Mouse (Mus musculus) neural tube, embryonic 13.5 days (tissue): ENCODE data around the gene Emb. TPM values are rescaled to one million over a fixed set of nuclear protein-coding genes. Genes with fewer than 3 reads are reported as not detected.
A peak's percentile ranks its signal among the peaks of the same experiment; 100 is the strongest.

Source experiments
- ATAC-seq: fragments of 200-750 bp; cut with Nextera tagmentation; 2 replicates; pipeline ENCODE4 v1.8.0; 2017; ENCODE audit warnings: low read depth, mild to moderate bottlenecking, moderate TSS enrichment, moderate library complexity
- H3K27ac ChIP-seq: fragments of 300-500 bp; sonication (generic); replicated peaks from 2 replicates; pipeline ENCODE4 v1.5.1; 2015; ENCODE audit warnings: moderate library complexity, mild to moderate bottlenecking, inconsistent platforms
- H3K27me3 ChIP-seq: fragments of 300-500 bp; sonication (generic); 2 replicates; pipeline ENCODE4 v1.6.1; 2015; ENCODE audit warnings: mild to moderate bottlenecking, inconsistent platforms
- H3K36me3 ChIP-seq: fragments of 300-500 bp; sonication (generic); 2 replicates; pipeline ENCODE4 v1.6.1; 2015; ENCODE audit warnings: mild to moderate bottlenecking, inconsistent platforms
- H3K4me1 ChIP-seq: fragments of 300-500 bp; sonication (generic); replicated peaks from 2 replicates; pipeline ENCODE4 v1.6.1; 2015; ENCODE audit warnings: inconsistent platforms
- H3K4me2 ChIP-seq: fragments of 300-500 bp; sonication (generic); 2 replicates; pipeline ENCODE4 v1.6.1; 2015; ENCODE audit warnings: inconsistent platforms, mild to moderate bottlenecking, moderate library complexity
- H3K4me3 ChIP-seq: fragments of 300-500 bp; sonication (generic); 2 replicates; pipeline ENCODE4 v1.5.1; 2015; ENCODE audit warnings: mild to moderate bottlenecking, inconsistent platforms
- H3K9ac ChIP-seq: fragments of 300-500 bp; sonication (generic); 2 replicates; pipeline ENCODE4 v1.6.1; 2015; ENCODE audit warnings: moderate library complexity, mild to moderate bottlenecking, inconsistent platforms
- H3K9me3 ChIP-seq: fragments of 300-500 bp; sonication (generic); 2 replicates; pipeline ENCODE4 v1.6.1; 2016; ENCODE audit warnings: inconsistent platforms
- WGBS: fragments of 180-500 bp; shearing (Covaris S2); methylation state at CpG from one replicate; pipeline ENCODE4 v1.1.7; 2015; 5-methylcytosine and 5-hydroxymethylcytosine counted together
- polyA plus RNA-seq: library from polyadenylated mRNA; unstranded; fragments of >200 nt; fragmentation: Nextera tagmentation; extraction: Ambion mirVana; gene quantifications from 2 replicates; pipeline ENCODE4 v1.2.1, GENCODE M21; 2015

Gene Emb
- polyA plus RNA-seq, 1 experiment from 2014 or later: 15.6 TPM

DNA sequence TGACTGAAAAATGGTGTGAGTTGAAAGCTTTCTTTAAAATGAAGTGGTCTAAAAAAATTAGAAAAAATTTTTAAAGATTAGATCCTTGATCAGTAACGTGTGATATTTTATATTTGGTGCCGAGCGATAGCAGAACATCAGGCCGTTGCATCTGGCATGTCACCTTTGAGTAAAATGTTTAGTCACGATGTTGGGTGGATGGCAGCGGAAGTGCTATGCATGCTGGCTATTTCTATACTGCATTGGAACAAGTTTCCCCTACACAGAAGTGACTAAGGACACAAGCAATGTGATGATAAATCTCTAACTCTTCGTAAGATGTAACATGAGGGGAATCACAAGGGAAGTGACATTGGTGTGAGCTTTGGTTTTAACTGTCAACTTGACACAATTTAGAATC is 3.7 kb upstream of the Emb start:
- 92% methylated on average over 7 of the region's 7 CpGs for WGBS

DNA sequence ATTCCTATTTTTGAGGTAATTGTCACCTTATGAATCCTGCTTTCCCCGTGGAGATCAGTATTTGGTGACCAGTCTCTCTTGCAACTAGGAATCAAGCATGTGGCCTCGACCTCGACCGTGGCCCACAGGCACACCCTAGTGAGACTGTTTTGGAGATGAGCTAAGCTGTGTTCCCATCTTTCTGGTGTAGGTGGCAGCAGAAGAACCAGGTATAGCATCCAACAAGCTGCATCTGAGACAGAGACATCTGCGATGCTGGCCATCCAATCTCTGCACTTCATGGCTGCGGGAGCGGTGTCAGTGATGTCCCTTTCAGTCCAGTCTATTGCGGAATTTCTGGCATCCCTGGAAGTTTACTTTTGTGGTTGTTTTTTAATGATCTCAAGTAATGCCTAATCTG is 2.3 kb upstream of the Emb start:
- H3K4me1 ChIP-seq: no peaks in the 10 kb centered on the region
- no peak overlapping the region for H3K27ac ChIP-seq
- no peak overlapping the region for H3K9ac ChIP-seq
- no peak for ATAC-seq
- no peaks in the 10 kb centered on the region for H3K9me3 ChIP-seq
- H3K36me3 ChIP-seq: no peaks in the 10 kb centered on the region
- H3K27me3 ChIP-seq: no peaks in the 10 kb centered on the region
- no peak overlapping the region for H3K4me2 ChIP-seq
- no peak overlapping the region for H3K4me3 ChIP-seq
- WGBS: 92% methylated on average over 8 of the region's 8 CpGs

More for the DNA sequence above, 3.7 kb upstream of the Emb start:
- no peak overlapping the region for H3K9ac ChIP-seq
- no peak overlapping the region for H3K4me3 ChIP-seq
- no peaks in the 10 kb centered on the region for H3K27me3 ChIP-seq
- no peaks in the 10 kb centered on the region for H3K9me3 ChIP-seq
- no peak for ATAC-seq
- H3K36me3 ChIP-seq: no peaks in the 10 kb centered on the region
- H3K4me2 ChIP-seq: no peak overlapping the region
- no peak overlapping the region for H3K27ac ChIP-seq
- no peaks in the 10 kb centered on the region for H3K4me1 ChIP-seq

DNA sequence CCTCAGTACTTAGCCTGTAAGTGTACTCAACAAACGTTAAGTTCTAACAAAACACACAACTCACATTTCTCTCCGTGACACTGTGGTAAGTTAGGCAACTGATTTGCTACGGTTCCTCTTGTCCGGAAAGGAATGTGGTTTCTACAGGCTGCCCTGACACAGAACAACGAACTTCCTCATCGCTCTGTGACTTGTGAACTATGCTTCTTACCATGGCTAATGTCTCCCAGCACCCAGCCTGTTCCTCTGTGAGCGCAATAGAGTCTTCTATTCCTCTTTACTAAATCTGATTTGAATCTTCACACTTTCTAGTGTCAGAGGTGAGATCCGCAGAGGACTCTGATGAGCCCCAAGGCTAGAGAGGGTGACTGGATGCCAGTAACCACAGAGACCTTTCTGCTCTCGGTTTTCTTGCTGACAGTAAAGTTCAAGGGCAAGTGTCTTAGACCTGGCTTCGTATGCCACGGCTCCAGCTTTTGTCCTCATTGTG is 3.1 kb downstream of the Emb start:
- Histone ChIP-seq H3K27ac (no peak overlapping the region), H3K4me3 (no peak overlapping the region), H3K9me3 (no peaks in the 10 kb centered on the region), H3K4me2 (no peak overlapping the region), H3K27me3 (no peaks in the 10 kb centered on the region), H3K36me3 (no peaks in the 10 kb centered on the region), H3K9ac (no peak overlapping the region), H3K4me1 (0 out of 2 replicates have a peak, but pooled peaks cover 3% of the 10 kb centered on the region)
- ATAC-seq: no peak
- WGBS: 45% methylated on average over 11 of the region's 11 CpGs

DNA sequence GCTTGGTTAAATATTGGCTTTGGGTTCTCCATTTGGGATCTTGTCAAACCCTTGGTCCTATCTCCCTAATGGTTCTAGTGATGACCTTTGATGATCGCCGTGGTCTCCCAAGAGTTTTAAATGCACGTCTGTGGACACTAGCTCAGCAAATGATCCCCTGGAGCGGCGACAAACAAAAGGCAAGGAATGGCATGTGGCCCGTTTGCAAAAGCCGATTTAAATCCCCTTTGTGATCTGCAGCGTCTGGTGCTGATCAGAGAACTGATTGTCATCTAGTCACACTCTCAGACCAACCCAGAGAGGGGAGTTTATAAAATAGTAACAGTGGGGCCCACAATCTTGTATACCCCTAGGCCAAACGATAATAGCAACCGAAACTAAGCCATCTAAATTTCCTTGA is 7.1 kb downstream of the Emb start:
- Histone ChIP-seq H3K4me2 (no peak overlapping the region), H3K4me1 (peaks cover 3% of the 10 kb centered on the region; the same call in 1 of the 2 replicates), H3K27ac (no peak overlapping the region), H3K36me3 (no peaks in the 10 kb centered on the region), H3K4me3 (no peak overlapping the region), H3K27me3 (no peaks in the 10 kb centered on the region), H3K9me3 (no peaks in the 10 kb centered on the region), H3K9ac (no peak overlapping the region)
- ATAC-seq: no peak
- WGBS: 9% methylated on average over 10 of the region's 10 CpGs

DNA sequence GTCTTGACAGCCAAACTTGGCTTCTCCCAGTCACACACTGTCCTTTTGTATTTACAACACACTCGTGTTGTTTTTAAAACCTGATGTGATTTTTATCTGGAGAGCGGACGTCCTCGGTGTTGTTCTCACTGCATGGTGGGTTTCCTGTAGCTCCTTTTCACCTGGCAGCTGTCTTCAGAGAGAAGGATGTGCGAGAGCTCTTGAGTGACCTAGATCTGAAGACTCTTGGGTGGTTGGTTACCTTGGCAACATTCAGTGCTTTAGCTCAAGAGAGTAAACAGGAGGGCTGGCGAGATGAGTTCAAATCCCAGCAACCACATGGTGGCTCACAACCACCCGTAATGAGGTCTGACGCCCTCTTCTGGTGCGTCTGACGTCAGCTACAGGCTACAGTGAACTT is 7.8 kb downstream of the Emb start:
- H3K9ac ChIP-seq: no peak overlapping the region
- no peak overlapping the region for H3K4me3 ChIP-seq
- no peak overlapping the region for H3K27ac ChIP-seq
- no peak for ATAC-seq
- H3K36me3 ChIP-seq: no peaks in the 10 kb centered on the region
- H3K4me2 ChIP-seq: no peak overlapping the region
- H3K27me3 ChIP-seq: no peaks in the 10 kb centered on the region
- WGBS: 24% methylated on average over 10 of the region's 10 CpGs
- peaks cover 3% of the 10 kb centered on the region; the same call in 1 of the 2 replicates for H3K4me1 ChIP-seq
- no peaks in the 10 kb centered on the region for H3K9me3 ChIP-seq

DNA sequence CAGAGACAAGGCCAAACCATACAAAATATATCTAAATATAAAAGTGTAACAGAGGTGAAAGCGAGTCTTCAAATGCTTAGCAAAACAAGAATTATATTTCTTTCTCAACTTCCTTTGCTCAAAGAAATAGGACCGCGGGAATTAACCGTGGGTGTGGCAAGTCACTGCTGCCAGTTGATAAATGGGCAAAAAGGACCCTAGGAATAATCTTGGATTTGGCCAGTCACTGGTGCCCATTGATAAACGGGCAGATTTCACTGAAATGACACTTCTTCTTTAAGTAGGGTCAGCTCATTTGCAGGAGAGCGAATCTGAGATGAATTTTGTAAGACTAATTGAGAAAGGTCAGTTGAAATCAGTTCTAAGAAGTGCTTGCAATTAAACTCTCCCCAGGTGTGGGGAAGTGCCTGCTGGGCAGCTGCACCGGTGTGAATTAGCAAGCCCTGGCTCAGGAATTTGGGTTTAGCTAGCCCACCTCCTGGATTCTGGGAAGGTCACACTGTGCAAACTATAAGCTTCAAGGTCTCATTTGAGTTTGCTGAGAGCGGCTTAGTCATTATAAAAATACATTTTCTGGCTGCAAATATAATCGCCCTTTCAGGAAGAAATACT is 8.5 kb downstream of the Emb start:
- WGBS: 31% methylated on average over 9 of the region's 9 CpGs
- peaks cover 5% of the 10 kb centered on the region; the same call in 1 of the 2 replicates for H3K4me1 ChIP-seq
- ATAC-seq: no peak
- H3K36me3 ChIP-seq: no peaks in the 10 kb centered on the region
- H3K27ac ChIP-seq: no peak overlapping the region
- H3K4me3 ChIP-seq: no peak overlapping the region
- no peak overlapping the region for H3K9ac ChIP-seq
- H3K9me3 ChIP-seq: no peaks in the 10 kb centered on the region
- H3K27me3 ChIP-seq: peaks cover 1% of the 10 kb centered on the region; the same call in 1 of the 2 replicates
- no peak overlapping the region for H3K4me2 ChIP-seq

DNA sequence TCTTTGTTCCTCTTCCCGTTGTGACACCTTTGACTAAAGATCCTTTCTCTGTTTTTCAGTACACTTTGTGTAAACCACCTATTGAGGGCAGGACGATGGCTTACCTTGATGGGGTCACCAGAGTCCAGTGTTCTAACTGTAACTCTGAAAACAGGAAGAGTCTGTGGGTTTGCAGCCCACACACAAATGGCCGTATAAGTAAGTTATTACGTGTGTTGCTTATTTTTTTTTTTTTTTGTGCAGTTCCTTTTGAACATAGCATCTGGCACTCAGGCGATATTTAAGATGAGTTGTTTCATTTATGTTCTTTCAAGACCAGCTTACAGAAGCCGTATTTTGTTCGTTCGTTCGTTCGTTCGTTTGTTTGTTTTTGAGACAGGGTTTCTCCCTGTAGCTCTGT is 9.3 kb downstream of the Emb start:
- Histone ChIP-seq H3K4me2 (no peak overlapping the region), H3K4me1 (peaks cover 12% of the 10 kb centered on the region; the same call in 1 of the 2 replicates), H3K9ac (no peak overlapping the region), H3K4me3 (no peak overlapping the region), H3K27ac (no peak overlapping the region), H3K27me3 (peaks cover 7% of the 10 kb centered on the region; the same call in 1 of the 2 replicates), H3K36me3 (no peaks in the 10 kb centered on the region), H3K9me3 (no peaks in the 10 kb centered on the region)
- no peak for ATAC-seq
- 69% methylated on average over 11 of the region's 11 CpGs for WGBS

DNA sequence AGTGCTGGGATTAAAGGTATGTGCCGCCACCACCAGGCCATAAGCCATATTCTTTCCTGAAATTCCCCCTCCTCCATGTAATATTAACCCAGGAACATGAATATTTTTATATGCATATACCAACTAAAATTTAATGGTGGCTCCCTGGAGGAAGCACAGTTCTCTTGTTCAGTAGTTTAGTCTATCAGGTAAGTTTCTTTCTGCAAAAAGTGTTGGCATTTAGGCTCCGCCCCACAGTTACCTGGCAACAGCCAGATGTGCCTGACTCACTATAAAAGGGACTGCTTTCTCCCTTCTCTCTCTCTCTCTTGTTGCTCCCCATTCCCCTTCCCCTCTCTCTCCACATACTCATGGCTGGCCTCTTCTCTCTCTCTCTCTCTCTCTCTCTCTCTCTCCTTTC is 9.8 kb downstream of the Emb start:
- no peak overlapping the region for H3K4me2 ChIP-seq
- H3K9ac ChIP-seq: no peak overlapping the region
- H3K27me3 ChIP-seq: peaks cover 7% of the 10 kb centered on the region; the same call in 1 of the 2 replicates
- no peak for ATAC-seq
- H3K36me3 ChIP-seq: no peaks in the 10 kb centered on the region
- WGBS: 93% methylated on average over 2 of the region's 2 CpGs
- H3K27ac ChIP-seq: no peak overlapping the region
- H3K4me3 ChIP-seq: no peak overlapping the region
- H3K4me1 ChIP-seq: peaks cover 12% of the 10 kb centered on the region; the same call in 1 of the 2 replicates
- H3K9me3 ChIP-seq: no peaks in the 10 kb centered on the region

DNA sequence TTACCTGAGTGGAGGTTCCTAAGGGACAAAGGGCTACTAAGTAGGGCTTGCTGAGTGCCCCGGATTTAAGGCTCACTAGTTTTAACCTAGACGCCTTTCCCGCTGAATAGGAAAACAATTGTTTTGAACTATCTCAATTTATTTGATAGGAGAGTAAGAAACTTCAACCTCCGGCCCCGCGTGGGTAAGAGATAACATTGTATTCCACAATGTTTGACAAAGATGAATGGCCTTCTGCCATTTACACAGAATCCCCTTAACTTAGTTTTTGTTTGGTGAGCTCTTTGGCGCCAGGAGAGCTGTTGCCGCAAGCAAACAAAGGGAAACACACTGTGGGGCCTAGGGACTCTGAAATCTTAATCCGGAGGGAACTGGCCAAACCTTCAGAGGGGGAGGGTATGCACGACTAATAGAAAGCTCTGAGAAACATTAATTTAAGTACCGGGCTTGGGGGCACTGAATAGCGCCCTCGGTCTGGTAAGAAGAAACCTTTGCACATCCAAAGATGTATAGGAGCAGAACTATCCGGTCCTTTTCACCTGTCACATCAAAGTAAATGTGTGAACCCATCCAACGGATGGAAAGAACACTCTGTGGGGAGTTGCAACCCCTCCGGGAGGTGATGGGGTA is 11.7 kb downstream of the Emb start:
- Histone ChIP-seq H3K27me3 (peaks cover 7% of the 10 kb centered on the region; the same call in 1 of the 2 replicates), H3K36me3 (no peaks in the 10 kb centered on the region), H3K4me3 (peak overlapping the region; percentile 73), H3K9ac (peak overlapping the region; percentile 87), H3K4me1 (peaks cover 12% of the 10 kb centered on the region; the same call in 1 of the 2 replicates), H3K27ac (peak overlapping the region; percentile 86), H3K9me3 (no peaks in the 10 kb centered on the region), H3K4me2 (peak overlapping the region; percentile 68)
- 4% methylated on average over 16 of the region's 16 CpGs for WGBS
- ATAC-seq: no peak; the same call in 1 of the 2 replicates

DNA sequence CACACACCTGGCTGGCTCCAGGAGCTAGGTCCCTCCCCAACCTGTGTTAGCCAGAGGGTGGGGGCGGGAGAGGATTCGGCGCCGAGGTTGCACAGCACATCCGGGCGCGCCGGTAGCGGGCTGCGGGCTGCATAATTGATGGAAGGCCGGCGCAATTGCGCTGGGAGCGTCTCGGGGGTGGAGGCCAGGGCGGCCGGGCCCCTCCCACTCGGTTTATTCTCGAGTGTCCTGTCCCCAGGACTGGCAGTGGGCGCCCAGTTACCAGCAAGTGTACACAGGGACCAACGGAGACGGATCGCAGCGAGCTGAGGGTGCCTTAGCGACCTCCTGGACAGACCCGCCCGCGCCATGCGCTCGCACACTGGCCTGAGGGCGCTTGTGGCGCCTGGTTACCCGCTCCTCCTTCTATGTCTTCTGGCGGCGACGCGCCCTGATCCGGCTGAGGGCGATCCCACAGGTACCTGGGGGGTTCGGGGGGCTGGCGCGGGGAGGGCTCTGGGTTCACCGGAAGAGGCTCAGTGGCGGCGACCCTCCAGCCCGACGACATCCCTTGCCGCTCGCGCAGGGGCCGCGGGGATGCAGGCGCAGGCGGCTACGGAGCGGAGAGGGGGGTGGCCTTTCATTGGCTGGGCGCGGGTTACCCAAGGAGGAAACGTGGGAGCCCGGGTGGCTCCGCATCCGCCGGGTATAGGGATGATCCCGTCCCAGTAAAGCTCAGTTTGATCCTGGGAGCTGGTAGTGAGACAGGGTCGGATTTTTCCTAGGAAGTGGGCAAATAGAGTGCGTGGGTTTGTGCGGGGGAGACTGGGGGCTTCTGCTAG is 12.4 kb downstream of the Emb start, which contains the start of gene Gm17509:
Gene Gm17509, minus strand, starts transcription at position 575 of the 821 bp plus-strand sequence.
- no peaks in the 10 kb centered on the region for H3K36me3 ChIP-seq
- no peaks in the 10 kb centered on the region for H3K9me3 ChIP-seq
- peak within 1 kb of the TSS; percentile 87 for H3K9ac ChIP-seq
- H3K4me3 ChIP-seq: peak within 1 kb of the TSS; percentile 73
- WGBS: under 1% methylated on average over 67 of the region's 67 CpGs
- peaks cover 9% of the 10 kb centered on the region; the same call in 1 of the 2 replicates for H3K4me1 ChIP-seq
- peak within 1 kb of the TSS; percentile 86 for H3K27ac ChIP-seq
- peak within 1 kb of the TSS; percentile 68 for H3K4me2 ChIP-seq
- H3K27me3 ChIP-seq: peaks cover 7% of the 10 kb centered on the region; the same call in 1 of the 2 replicates
- peak; percentile 93 for ATAC-seq

DNA sequence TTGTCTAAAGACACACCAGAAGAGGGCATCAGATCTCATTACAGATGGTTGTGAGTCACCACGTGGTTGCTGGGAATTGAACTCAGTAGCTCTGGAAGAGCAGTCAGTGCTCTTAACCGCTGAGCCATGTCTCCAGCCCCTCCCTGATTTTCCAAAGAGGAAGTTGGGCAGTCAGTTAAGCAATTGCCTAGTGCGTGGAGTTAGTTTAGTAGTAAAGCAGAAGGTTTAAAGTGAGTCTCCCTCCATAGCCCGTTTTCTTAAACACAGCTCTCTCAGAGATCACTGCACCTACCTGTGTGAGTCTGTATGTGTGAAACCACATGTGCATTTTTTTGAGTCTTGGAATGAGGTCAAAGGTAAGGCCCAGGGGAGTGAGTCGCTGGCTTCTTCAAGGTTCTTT is 14.8 kb downstream of the Emb start:
- Histone ChIP-seq H3K4me3 (no peak overlapping the region), H3K9ac (no peak overlapping the region), H3K4me2 (no peak overlapping the region), H3K36me3 (no peaks in the 10 kb centered on the region), H3K27ac (no peak overlapping the region), H3K27me3 (peaks cover 7% of the 10 kb centered on the region; the same call in 1 of the 2 replicates), H3K9me3 (no peaks in the 10 kb centered on the region), H3K4me1 (peaks cover 9% of the 10 kb centered on the region; the same call in 1 of the 2 replicates)
- WGBS: 63% methylated on average over 5 of the region's 5 CpGs
- no peak for ATAC-seq

DNA sequence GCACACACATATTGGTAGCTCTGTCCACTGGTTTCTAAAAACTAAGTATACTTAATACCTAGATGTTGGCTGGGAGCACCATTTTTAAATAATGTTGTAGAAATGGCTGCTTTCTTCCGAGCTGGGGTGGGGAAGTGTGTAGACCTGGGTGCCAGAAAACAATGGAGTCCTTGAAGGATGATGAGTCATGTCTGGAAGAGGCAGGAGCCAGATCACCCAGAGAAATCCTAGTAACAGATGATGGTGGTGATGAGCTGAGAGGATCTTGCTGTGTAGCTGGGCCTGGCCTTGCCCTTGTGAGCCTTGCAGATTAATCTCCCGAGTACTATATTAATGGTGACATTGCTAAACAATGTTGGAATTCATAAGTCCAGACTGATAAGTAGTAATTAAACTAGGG is 16.6 kb downstream of the Emb start:
- Histone ChIP-seq H3K27ac (no peak overlapping the region), H3K4me2 (no peak overlapping the region), H3K9me3 (no peaks in the 10 kb centered on the region), H3K4me1 (peaks cover 9% of the 10 kb centered on the region; the same call in 1 of the 2 replicates), H3K9ac (no peak overlapping the region), H3K36me3 (no peaks in the 10 kb centered on the region), H3K4me3 (no peak overlapping the region), H3K27me3 (peaks cover 7% of the 10 kb centered on the region; the same call in 1 of the 2 replicates)
- WGBS: 74% methylated on average over 2 of the region's 2 CpGs
- ATAC-seq: no peak
